Mouse (Mus musculus) spleen, postnatal 14 days (tissue): ENCODE measurements around the gene 1700025G04Rik.

ENCODE experiments used
- DNase-seq, 2 experiments: peaks; one replicate each; pipeline ENCODE4 v3.0.0; 2021 to 2022; ENCODE audit warnings: low spot score in 2 of 2

1700025G04Rik gene

DNA sequence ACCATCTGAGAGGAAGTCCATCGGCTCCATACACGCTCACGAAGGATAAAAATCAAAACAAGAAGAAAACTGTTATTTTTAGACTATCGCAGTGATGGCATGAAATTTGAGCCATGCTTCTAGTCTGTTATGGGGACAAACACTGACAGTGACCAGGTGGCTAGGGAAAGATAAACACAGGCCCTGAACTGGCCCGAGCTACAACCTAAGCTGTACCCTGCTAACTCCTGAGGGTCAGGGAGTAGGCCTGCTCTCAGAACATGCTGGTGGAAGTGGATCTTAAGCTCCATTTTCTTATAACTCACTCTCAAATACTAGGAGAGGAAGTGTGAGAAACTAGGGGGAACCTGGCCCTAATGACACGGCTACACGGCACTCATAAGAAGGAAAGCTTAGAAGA, 126.7 kb downstream of the 1700025G04Rik start:
- no peak for DNase-seq

GRCm38 (mm10) chr1:151962078-151962477, 127.8 kb downstream of the 1700025G04Rik start:
- no peak for DNase-seq

DNA sequence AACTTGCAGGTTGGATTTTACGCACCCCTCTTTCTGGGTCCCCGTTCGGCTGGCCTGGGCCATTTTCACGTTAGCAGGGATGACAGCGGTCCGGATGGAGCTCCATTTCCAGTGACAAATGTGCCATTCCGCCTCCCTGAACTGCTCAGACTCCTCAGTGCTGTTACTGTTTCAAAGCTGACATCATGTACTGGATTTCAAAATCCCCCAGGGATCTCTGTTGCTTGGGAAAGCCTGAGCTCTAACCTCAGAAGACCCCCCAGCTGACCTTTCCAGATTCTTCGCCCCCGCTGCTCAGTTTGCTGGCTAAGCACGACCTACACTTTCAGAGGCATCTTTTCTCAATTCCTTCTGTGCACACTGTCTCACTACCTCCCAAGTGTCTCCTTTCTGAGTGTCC, 128.7 kb downstream of the 1700025G04Rik start:
- no peak for DNase-seq

GRCm38 (mm10) chr1:151959010-151959409, 130.9 kb downstream of the 1700025G04Rik start:
- no peak for DNase-seq

GRCm38 (mm10) chr1:151958442-151958841, 131.5 kb downstream of the 1700025G04Rik start:
- no peak for DNase-seq

DNA sequence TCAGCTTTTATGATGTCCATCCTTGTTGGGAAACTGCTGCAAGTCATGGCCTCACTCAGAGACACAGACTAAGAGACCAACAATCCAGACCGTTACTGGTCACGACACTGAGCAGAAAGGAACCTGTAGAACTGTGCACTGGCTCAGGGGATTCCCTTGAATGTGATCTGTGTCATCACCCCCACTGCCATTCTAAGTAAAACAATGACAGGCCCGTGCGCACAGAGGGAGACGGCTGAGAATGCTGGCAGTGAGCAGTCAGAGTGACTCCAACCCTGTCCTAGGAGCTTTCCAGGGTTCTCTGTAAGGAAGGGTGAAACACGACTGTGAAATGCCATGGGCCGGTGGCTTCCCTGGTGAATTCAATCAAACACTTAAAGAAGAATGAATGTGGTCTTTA, 132.3 kb downstream of the 1700025G04Rik start:
- DNase-seq, result no peak

DNA sequence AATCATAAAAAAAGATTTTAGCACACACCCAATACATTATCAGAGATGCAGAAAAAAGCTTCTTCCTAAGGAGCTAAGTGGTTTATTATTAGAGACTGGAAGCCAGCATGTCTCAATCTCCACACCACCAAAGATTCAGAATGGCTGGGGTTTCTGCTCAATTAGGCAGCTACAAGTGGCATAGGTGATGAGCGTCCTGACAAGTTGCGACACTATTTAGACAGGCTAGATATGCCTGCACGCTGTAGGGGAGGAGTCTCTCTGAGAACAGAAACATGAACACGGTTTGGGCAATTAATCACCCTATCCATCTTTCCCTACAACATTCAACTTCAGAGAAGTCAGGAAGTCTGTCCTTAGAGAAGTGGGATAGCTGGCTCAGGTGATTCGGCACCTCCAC, 134.1 kb downstream of the 1700025G04Rik start:
- no peak for DNase-seq

DNA sequence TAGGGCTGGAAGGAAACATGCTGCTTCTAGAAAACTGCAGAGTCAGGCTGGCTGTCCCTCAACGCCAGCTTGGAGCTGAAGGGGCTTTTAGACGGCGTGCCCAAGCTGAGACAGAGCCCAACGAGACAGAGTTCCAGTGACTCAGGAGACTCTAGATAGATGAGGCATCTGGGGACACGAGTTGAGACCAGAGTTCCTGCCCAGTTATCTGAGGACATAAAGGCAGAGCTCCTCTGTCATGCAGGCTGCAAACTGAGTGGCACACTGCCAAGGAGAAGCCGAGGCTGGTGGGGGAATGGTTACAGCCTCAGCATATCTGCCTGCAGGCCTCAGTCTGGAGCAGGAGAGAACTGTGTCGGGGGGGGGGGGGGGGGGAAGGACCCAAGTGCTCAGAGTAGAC, 136.4 kb downstream of the 1700025G04Rik start:
- DNase-seq, result peak; percentile 51 to 69

DNA sequence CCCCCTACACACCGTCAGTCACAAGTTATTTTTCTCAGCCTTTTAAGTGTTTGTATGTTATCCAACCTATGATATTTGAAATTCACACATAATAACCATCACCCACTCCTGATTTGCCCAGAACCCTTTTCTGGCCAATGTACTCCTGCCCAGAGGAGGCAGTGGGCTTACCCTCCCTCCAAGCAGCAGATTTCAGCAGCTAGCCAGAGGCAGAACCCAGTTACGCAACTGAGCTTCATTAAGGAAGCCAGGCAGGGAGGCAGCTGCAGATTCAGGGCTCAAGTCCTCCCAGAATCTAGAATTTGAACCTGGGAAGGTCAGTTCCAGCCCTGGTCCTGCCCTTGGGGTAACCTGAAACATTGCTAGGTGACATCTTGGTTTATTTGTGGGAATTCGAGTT, 141.9 kb downstream of the 1700025G04Rik start:
- no peak for DNase-seq

DNA sequence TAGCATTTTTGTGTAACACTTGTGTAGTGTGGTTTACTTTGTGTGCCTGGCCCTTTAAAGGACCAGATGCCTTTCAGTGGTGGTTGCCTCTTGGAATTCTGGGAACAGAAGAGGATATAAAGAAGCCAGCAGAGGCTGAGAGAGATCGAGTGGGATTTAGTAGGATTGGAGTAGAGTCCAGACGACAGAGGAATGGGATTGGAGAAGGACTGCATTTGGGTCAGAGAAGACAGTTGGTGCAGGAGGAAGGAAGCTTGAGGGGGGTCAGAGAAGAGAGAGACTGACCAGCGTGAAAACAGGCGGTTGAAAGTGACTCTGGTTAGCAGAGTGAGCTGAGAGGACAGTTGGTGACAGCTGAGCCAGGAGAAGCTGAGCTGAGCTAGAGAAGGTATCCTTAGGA, 142.4 kb downstream of the 1700025G04Rik start:
- no peak for DNase-seq

- DNase-seq, result no peak
Observed at GRCm38 (mm10) chr1:151944457-151945223, 145.3 kb downstream of the 1700025G04Rik start.

GRCm38 (mm10) chr1:151943681-151944237, 146.2 kb downstream of the 1700025G04Rik start:
- DNase-seq, result no peak

DNA sequence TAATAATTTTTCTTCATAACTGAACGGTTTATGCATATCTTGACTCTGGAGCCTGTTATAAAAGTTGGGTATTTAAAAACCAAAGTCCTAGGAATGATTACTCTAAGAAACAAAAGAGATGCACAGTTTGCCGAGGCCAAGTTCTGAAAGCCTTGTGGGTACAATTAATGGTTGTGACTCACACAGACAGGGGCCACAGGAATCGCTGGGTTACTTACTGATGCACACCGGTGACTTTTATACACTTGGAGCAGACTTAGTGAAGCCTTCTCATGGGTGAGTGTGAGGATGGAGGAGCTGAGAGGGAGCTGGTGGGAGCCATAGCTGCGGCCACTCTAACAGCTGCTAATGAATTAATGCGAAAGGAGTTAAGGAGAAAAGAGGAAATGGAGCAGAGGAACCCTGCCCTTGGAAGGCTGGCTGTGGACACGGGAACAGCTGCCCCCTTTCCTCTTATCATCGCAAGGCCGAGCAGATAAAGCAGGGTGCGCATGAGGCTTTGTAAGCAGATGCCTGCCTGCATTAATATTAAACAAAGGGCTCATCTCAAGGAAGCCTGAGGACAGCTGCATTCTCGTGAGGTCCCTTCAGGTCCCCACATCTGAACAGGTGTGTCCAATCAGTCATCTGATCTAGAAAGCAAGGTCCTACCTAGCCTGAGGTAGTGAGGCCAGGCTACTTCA, 146.8 kb downstream of the 1700025G04Rik start:
- no peak for DNase-seq

DNA sequence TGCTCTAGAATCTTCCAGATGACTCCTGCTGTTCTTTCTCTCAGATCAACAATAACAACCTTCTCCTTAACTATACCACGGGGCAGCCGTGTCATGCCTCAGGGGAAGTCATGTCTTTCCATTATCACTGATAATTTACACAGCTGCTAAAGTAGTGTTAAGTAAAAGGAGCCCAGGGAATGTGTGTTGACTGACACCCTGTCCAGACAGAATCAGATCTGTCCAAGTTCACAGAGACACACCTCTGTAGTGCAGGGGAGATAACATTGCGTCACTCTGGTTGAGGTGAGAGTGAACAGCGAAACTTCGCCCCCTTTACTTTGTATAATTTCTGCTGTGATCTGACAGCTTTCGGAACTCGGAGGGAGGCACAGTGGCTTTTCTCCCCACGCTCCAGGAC, 149.9 kb downstream of the 1700025G04Rik start:
- DNase-seq, result no peak

DNA sequence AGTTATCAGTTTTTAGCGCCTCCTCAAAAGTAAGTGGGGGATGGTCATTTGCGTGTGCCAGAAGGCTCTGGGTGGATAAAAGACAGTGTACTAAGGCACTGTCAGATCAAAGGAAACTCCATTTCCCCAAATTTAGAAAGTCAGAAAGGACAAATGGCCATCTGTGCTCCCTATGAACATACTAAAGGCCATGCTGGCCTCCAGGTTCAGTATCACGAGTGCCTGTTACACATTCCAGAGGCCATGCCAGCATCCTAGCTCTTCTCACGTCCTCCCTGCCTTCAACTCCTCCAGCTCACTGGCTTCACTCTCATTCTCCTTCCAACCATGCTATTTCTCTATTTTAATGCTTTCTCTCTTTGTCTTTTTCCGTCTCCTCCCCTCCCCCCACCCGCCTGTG, 150.4 kb downstream of the 1700025G04Rik start:
- no peak for DNase-seq

- no peak for DNase-seq
Observed at GRCm38 (mm10) chr1:151933605-151934004, 156.3 kb downstream of the 1700025G04Rik start.

DNA sequence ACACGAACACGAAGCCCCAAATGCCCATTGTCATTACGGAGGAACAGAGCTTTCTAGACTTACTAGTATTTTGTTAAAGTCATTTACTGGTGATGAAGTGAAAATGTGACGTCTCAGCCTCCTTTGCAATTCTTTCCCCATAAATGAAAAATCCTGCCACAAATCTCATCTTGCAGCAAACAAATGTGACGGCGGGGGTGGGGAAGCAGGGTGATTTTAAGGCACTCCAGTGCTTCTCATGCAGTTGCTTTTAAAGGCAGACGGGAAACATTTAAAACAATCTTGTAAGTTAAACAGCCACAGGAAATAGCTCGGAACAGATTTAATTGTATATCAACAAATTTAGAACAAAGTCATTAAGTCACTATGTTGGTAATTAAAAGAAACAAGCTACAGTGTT, 163.1 kb downstream of the 1700025G04Rik start:
- no peak for DNase-seq

GRCm38 (mm10) chr1:151926141-151926540, 163.8 kb downstream of the 1700025G04Rik start:
- no peak for DNase-seq

DNA sequence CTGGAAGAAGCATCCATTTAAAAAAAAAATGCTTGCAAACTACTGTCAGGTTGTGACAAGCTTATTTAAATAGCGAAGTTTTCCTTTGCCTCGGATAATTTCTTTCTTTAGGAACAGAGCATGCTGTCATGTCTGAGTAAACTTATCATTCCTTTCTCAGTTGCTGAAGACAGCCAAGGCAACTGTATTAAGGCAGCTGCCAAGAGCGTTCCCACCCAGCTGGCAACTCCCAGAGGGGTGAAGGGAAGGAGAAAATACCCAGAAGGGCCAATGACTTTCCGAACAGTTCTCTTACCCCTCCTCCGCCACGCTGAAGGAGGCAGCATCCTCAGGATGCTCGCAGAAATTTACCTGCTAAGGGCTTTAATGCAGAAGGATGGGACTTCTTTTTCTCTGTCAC, 164.2 kb downstream of the 1700025G04Rik start:
- DNase-seq, result no peak

- DNase-seq, result no peak
Observed at GRCm38 (mm10) chr1:151918806-151919357, 171.0 kb downstream of the 1700025G04Rik start.

DNA sequence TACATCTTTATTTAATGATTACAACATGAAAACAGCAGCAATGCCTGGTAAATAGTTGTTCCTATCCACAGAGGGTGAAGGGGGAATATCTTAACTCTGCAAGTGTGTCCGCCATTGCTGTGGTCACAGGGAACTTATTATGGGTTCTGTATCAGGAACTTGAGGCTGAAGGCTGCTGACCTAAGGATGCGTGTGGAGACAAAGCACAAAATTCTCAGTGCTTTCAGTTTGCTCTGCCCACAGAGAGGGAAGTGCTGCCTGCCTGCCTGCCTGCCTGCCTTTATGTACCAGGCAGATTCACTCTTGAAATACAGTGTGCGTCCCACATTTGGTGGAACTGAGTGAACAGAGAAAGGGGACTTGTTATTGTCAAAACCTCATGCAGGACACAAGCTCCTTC, 172.2 kb downstream of the 1700025G04Rik start:
- no peak for DNase-seq

- DNase-seq, result no peak
Observed at GRCm38 (mm10) chr1:151914494-151914893, 175.4 kb downstream of the 1700025G04Rik start.

GRCm38 (mm10) chr1:151907014-151907413, 182.9 kb downstream of the 1700025G04Rik start:
- DNase-seq, result no peak
